Mouse (Mus musculus): Measurements from ENCODE around the gene Prickle3. TPM values are rescaled to one million over a fixed set of nuclear protein-coding genes. Genes with fewer than 3 reads are reported as not detected.

Gene Prickle3
- total RNA-seq (2021): 10 to 100 TPM; 21.1 to 21.5 TPM
- long read RNA-seq, experiment 1, transcript Prickle3-201 (9 exons, 2,301 nt): major isoform, 8 of 28 reads
- long read RNA-seq, experiment 1, partial matches to known transcripts: 1 of 28 reads
- long read RNA-seq, experiment 1, other reads (novel, unspliced or antisense): 19 of 28 reads
- long read RNA-seq, experiment 2, transcript Prickle3-201 (9 exons, 2,301 nt): major isoform, 5 of 28 reads
- long read RNA-seq, experiment 2, partial matches to known transcripts: 2 of 28 reads
- long read RNA-seq, experiment 2, other reads (novel, unspliced or antisense): 20 of 28 reads

DNA sequence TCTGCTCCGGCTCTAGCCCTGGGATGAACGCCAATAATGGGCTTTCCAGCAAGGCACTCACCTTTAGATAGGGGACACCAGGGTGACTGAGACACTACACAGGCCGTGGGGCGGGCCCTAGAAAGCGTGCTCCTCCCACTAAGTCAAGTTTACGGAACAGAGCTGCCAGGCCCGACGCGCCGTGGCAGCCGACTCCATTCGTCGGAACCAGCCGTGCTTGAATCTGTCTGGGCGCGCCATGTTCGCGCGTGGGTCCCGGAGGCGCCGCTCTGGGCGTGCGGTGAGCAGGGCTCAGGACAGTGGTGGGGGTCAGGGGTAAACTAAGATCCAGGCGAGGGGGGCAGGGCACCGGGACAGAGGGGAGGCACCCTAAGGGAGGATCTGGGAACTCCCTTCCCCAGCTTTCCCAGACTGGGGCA lies at the start of gene Prickle3:
Prickle3 (plus strand) TSS at position 40 of the 419 bp plus-strand sequence.
- DNase-seq: peak; percentile 83 to 86

GRCm38 (mm10) chrX:7610035-7610434 lies 47.0 kb upstream of the Prickle3 start:
- DNase-seq: no peak

- no peak for DNase-seq
These were observed 46.4 kb upstream of the Prickle3 start for GRCm38 (mm10) chrX:7610536-7611258.

GRCm38 (mm10) chrX:7617889-7618551 lies 39.0 kb upstream of the Prickle3 start:
- no peak for DNase-seq

DNA sequence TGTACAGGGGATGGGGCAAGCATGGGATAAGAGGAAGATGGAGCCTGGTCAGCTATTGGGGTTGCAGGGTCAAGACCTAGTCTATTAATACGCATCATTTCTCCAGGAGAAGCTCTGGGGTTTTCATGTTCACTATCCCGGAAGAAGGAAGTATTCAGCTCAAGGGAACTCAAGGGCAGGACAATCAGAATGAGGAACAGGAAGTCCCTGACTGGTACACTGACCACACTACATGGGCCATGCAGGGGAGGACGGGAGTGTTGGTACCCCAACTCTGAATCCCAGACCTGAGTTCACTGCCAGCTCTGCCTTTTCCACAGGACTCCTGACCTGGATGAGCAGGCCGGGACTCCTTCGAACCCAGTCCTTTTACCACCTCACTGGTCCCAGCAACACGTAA lies 24.5 kb upstream of the Prickle3 start:
- no peak for DNase-seq

DNA sequence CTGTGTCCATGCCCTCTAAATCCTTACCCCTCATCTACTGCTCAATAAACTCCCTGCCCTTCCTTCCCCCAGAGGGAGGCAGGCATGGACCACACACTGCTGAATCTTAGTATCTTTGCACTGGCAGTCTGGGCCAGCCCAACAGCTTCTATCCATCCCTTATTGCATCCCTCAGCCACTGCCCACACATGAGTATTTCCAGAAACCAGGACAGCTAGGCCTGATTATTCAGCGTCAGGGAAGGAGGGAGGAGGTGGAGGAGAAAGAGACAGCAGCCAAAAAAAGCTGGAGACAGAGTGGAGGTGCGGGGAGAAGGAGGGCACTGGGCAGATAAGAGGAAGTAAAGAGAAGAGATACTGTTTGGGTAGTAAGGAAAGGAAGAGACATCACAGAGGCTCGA lies 22.0 kb upstream of the Prickle3 start:
- no peak for DNase-seq

DNA sequence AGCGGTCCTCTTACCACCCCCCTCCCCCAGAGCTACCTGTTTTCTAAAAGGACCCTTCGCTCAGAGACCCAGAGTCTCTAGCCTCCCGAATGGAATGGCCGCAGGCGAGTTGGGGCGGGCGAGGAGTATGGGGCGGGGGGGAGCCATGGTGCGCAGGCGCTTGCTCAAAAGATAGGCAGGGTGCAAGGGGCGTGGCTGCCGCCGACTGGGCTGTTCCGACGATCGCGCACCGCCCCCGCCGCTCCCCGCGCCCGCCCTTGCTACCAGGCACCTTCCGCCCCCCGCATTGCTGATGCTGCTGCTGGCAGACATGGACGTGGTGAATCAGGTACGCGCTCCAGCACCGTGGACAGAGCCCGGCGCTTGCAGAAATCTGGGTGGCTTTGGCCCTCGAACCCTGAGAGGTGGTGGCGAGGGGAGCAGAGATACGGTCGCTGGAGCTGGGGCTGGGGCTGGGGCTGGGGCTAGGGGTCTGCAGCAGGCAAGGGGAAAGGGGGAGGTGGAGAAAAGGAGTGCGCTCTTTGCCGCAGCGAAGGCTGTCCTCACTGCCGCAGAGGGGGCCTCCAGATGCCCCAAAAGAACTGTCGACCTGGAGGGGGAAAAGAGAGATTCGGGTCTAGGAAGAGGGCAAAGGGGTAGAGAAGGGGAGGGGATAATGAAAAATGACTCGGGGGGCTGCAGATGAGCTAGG lies 18.5 kb upstream of the Prickle3 start, which contains the start of gene Syp:
Syp (plus strand) TSS at position 71 of the 691 bp plus-strand sequence.
- DNase-seq: peak; percentile 66 to 75

DNA sequence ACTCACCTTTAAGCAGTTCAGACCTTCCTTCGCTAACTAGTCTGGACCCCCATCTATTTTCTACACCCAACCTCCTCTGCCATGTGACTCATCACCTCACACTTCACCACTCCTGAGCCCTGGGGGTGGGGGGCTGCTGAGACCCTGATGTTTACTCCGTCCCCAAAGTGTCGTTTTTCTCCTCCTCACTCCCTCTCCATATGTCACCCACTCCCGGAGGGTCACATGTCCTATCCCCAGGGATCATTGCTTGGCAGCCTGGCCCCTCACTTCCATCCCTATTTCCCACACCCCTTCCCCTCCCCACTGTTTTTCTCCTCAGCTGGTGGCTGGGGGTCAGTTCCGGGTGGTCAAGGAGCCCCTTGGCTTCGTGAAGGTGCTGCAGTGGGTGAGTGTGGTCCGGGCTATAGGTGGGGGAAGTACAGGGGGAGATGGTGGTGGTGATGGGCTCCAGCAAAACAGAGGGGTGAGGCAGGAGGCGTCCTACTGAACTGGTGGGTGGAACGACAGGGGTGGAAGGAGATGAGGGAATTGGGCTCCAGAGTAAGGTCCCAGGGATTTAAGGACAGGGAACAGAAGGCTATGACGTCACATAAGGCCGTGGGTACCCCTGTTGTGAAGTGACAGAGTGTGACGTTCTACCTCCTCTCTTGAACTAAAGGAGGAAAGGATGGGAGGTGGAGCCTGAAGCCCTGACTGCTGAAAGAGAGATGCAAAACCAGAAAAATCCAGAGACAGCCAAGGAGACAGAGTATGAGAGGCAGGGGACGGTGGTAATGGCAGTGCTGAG lies 17.3 kb upstream of the Prickle3 start:
- no peak for DNase-seq

- DNase-seq: no peak
These were observed 16.3 kb upstream of the Prickle3 start for GRCm38 (mm10) chrX:7640785-7641184.

DNA sequence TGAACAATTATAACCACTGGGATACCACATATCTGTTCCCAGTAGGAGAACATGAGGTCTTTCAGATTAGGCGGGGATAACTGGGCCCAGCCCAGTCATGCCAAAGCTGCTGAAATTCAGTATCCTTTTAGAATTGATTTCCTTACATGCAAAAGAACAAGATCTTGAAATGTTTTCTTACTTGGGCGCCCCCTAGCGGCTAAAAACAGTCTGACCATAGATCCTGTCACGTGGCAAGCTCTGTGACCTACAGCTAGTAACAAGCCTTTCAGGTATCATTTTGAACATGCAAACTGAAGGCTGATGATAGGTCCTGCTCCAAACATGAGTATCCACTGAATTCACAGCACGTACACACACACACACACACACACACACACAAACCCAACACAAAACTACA lies 11.7 kb upstream of the Prickle3 start:
- peak; percentile 67 to 90 for DNase-seq

- DNase-seq: peak; percentile 85 to 92
These were observed 8.3 kb upstream of the Prickle3 start for GRCm38 (mm10) chrX:7648671-7649304.

DNA sequence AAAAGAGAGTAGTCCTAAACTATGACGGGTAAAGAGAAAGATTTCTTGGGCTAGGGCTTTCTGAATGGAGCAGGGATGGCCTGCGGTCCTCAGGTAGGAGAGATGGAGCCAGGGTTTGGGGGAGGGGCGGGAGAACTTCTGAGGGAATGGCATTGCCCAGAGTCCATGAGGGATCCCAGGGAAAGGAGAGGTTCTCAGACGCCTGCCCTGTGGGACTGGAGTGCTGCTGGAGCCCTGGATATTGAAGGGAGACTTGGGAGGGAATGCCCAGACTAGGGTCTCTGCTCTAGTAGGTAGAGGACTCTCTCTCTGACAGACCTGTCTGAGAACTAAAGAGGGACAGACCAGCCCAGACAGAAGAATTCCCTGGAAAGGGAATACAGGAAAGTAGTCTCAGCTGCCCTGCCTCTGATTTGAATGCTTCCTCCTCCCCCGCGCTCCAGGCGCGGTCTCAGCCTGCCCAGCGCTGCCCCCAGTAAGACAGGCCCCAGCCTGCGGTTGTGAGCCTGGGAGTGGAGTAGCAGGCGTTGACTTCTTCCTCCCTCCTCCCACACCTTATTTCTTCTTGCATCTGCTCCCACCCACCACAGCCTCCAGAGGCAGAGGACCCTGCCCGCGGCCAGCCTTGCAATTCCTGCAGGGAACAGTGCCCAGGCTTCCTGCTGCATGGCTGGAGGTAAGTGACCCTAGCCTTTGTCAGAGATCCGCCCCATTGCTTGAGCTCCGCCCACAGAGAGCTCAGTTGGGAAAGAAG lies 1.1 kb downstream of the Prickle3 start:
- peak; percentile 73 to 82 for DNase-seq

GRCm38 (mm10) chrX:7658785-7659589 lies 1.9 kb downstream of the Prickle3 start:
- DNase-seq: peak; percentile 54 to 76

DNA sequence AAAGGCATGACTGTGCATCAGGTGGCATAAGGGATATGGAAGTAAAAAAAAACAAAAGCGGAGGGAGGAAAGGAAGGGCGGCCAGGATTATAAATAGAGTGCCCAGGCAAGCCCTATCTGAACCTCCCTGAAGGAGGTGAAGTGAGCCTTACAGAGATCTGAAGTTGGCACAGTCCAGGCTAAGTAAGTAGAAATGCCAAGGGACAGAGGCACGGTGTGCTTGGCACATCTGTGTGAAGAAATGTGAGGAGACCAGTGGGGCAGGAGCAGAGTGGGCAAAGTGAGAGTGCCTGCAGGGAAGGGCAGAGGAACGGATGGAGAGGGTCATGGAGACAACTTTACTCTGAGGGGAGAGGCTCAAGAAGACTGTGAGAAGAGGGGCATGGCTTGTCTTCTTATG lies 4.0 kb downstream of the Prickle3 start:
- peak in 1 of 2 experiments; percentile 35 for DNase-seq

DNA sequence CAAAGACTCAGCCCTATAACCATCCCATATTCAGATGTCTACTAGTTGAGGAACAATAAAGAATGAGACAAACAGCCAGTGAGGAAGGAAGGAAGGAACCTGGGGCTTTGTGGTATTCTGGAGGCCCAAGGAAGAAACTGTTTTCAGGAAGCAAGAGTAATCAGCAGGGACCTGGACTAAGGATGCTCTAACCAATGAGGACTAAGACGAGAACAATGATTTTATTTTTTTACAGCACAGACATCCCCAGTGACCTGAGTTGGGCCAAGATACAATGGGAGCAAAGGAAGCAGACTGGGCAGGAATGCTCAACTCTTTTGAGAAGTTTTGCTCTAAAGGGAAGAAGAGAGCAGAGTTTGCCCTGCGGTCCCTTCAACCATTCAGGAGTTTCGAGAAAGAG lies 5.9 kb downstream of the Prickle3 start:
- DNase-seq: no peak

GRCm38 (mm10) chrX:7664791-7665190 lies 7.7 kb downstream of the Prickle3 start:
- DNase-seq: peak; percentile 55 to 72

GRCm38 (mm10) chrX:7665739-7666502 lies 8.9 kb downstream of the Prickle3 start:
- no peak for DNase-seq

- DNase-seq: peak; percentile 79 to 83
These were observed 13.4 kb downstream of the Prickle3 start for GRCm38 (mm10) chrX:7670390-7670881.

All from heart, adult 18-20 months (tissue).